Mouse (Mus musculus) CD4-positive helper T cell, adult 2 months (primary cell): ENCODE results near the gene Hist1h2be.
"Not testable (repeated sequence)": the region's sequence is repeated elsewhere in the genome, so short reads cannot be mapped to it uniquely, and the experiment has no call there.

Experiments
- DNase-seq: peaks from one replicate; pipeline ENCODE4 v3.0.0-alpha.2; 2012; ENCODE audit warnings: low read depth, missing footprints, low spot score

Gene Hist1h2be

DNA sequence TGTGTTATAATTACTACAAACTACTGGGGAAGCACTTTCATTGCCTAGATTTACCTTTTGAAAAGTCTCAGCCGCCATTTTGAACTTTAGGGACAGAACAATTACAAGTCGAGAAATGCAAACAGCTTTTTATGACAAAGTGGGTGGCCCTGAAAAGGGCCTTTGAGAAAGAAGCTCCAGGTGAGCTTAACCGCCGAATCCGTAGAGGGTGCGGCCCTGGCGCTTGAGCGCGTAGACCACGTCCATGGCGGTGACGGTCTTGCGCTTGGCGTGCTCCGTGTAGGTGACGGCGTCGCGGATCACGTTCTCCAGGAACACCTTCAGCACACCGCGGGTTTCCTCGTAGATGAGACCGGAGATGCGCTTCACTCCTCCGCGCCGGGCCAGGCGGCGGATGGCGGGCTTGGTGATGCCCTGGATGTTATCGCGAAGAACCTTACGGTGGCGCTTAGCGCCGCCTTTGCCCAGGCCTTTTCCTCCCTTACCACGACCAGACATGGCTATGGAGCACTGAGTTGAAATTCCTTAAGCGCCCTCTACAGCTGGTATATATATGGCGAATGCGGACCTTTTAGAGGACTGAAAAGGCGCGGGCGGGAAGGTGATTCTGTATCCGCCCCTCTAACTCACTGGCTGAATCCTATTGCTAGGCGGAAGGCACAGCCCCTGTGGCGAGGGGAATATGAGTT, 69.6 kb downstream of the Hist1h2be start, which contains the start of gene Hist1h4f:
TSS of gene Hist1h4f (minus strand) at position 503 of the 689 bp plus-strand sequence.
- DNase-seq: peak; percentile 89

- no peak for DNase-seq
Observed at GRCm38 (mm10) chr13:23550761-23551145, 70.2 kb downstream of the Hist1h2be start.

DNA sequence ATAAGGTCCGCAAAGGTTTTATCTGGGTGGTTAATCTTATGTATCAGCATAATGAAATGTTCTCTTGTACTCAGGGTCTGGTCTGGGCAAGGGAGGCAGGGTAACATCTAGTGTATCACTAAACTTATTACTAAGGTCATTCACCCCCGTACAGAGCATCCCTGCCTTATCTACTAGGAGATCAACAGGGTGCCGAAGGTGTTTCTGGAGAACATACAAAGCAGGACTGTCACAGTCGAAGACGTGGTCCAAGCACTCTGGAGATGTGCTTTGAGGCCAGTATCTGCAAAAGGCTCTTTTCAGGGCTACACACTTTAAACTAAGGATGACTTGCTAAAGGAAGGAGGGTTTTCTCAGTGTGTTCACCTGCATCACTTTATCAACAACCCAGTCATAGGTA, 74.2 kb downstream of the Hist1h2be start:
- no peak for DNase-seq

- DNase-seq: peak; percentile 47
Observed at GRCm38 (mm10) chr13:23544787-23545120, 76.2 kb downstream of the Hist1h2be start.

DNA sequence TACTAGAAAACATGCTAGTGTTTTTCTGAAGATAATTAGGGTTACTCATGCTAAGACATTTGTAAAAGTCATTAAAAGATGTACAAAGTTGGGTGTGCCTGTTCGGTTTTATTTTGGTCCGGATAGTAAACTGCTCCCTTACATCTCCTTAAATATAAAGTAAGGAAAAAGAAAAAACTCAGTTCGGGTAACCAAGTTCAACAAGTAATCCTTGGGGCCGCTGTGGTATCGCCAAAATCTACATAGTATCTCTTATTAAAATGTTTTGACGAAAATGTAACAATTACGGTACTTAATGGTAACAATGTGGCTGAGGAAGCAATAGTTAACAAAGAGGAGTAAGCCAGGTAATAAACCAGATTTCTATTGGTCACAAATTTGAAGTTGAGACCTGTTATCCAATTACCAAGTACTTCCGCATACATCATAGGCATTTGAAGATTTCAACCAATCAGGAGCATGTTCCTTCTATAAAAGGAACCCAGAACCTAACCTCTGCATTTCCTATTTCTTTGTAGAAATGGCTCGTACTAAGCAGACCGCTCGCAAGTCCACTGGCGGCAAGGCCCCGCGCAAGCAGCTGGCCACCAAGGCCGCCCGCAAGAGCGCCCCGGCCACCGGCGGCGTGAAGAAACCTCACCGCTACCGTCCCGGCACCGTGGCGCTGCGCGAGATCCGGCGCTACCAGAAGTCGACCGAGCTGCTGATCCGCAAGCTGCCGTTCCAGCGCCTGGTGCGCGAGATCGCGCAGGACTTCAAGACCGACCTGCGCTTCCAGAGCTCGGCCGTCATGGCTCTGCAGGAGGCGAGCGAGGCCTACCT, 76.7 kb downstream of the Hist1h2be start, which contains the start of gene Hist1h3f:
TSS of gene Hist1h3f (plus strand) at position 88 of the 822 bp plus-strand sequence.
- peak; percentile 95 for DNase-seq

DNA sequence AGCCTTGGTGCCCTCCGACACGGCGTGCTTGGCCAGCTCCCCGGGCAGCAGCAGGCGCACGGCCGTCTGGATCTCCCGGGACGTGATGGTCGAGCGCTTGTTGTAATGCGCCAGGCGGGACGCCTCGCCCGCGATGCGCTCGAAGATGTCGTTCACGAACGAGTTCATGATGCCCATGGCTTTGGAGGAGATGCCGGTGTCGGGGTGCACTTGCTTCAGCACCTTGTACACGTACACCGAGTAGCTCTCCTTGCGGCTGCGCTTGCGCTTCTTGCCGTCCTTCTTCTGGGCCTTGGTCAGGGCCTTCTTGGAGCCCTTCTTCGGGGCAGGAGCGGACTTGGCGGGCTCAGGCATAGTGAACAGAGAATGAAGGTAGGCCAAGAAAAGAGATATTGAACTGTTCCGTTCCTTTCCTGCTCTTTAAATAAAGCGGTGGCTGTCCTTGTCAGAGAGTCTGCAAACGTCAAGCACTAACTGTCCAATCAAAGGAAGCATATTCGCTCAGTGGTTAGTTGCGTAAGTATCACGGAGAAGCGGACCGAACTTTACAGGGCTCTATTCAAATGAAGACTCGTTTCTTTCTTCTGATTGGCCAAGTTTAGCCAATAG, 77.8 kb downstream of the Hist1h2be start, which contains the start of gene Hist1h2bh:
TSS of gene Hist1h2bh (minus strand) at position 394 of the 609 bp plus-strand sequence.
- DNase-seq: peak; percentile 95

DNA sequence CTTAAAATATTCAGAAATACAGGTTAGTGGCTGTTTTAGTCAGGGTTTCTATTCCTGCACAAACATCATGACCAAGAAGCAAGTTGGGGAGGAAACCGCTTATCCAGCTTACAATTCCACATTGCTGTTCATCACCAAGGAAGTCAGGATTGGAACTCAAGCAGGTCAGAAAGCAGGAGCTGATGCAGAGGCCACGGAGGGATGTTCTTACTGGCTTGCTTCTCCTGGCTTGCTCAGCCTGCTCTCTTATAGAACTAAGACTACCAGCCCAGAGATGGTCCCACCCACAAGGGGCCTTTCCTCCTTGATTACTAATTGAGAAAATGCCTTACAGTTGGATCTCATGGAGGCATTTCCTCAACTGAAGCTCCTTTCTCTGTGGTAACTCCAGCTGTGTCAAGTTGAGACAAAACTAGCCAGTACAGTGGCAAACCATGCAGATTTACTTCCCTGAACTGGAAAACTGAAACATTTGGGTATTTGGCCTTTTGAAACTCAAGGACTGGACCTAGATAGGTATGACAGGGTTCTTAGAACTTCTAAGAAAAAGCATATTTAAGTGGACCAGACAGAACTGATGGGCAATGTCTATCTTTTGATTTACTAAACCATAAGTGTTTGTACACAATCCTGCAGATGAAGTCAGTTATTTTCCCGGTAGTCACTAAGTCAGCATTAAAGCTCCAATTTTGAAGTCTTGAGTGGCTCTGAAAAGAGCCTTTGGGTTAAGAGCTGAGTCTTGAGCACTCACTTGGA, 78.5 kb downstream of the Hist1h2be start:
- DNase-seq: peak; percentile 22

DNA sequence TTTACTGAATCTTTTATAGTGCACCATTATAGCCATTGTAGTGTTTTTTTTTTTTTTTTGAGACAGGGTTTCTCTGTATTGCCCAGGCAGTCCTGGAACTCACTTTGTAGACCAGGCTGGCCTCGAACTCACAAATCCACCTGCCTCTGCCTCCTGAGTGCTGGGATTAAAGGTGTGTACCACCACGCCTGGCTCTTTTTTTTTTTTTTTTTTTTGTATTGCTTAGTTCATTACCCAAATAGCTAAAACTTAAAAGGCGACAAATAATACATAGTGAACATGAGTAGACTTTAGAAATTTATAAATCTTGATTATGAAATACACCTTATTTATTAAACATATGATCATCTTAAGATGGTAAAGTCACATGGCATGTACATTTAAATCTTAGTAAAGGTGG, 79.4 kb downstream of the Hist1h2be start:
- DNase-seq: no peak

DNA sequence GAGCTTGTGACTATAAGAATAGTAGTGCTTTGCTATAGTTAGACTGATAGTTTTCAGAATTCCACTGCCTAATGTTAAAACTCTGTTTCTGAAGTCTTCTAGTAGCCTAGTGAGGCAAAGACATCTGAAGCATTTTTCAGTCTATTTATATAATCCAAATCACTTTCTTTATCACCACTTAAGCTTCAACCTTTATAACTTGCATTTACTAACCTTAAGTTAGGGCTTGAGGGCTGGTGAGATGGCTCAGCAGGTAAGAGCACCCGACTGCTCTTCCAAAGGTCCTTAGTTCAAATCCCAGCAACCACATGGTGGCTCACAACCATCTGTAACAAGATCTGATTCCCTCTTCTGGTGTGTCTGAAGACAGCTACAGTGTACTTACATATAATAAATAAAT, 81.1 kb downstream of the Hist1h2be start:
- not testable (repeated sequence) for DNase-seq

GRCm38 (mm10) chr13:23538249-23538648, 82.7 kb downstream of the Hist1h2be start:
- no peak for DNase-seq

- no peak for DNase-seq
Observed at GRCm38 (mm10) chr13:23537006-23537710, 83.8 kb downstream of the Hist1h2be start.

DNA sequence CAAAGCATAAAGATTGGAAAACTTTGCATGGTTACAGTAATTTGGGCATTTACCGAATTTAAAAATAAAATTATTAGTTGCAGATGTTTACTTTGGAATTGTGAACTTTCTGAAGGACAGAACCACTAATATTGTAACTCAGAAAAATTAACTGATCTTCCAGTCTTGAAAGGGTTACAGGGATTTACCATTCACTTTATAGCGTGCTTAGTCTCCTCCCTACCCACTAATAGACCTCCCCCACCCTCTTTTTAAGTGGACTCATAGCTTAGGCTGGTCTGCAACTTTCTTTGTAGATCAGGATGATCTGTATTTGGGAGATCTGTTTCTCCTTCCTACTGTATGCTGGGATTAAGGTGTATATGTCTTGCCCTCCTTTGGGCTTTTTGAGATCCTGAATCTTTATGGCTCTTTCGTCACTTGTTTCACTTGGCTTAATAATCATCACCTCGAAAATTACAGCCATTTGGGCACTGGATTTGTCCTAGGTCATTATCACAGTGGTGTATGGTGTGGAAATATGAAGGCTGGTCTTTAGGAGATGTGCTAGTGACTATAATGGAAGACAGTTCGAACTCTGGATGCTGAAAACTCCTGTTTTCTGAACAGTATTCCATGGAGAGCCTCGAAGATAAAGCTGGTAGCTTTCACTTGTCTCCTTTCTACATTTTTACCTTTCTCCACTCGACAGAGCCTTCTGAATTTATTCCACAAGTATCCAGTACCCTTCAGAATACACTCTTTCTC, 84.7 kb downstream of the Hist1h2be start:
- DNase-seq: no peak

DNA sequence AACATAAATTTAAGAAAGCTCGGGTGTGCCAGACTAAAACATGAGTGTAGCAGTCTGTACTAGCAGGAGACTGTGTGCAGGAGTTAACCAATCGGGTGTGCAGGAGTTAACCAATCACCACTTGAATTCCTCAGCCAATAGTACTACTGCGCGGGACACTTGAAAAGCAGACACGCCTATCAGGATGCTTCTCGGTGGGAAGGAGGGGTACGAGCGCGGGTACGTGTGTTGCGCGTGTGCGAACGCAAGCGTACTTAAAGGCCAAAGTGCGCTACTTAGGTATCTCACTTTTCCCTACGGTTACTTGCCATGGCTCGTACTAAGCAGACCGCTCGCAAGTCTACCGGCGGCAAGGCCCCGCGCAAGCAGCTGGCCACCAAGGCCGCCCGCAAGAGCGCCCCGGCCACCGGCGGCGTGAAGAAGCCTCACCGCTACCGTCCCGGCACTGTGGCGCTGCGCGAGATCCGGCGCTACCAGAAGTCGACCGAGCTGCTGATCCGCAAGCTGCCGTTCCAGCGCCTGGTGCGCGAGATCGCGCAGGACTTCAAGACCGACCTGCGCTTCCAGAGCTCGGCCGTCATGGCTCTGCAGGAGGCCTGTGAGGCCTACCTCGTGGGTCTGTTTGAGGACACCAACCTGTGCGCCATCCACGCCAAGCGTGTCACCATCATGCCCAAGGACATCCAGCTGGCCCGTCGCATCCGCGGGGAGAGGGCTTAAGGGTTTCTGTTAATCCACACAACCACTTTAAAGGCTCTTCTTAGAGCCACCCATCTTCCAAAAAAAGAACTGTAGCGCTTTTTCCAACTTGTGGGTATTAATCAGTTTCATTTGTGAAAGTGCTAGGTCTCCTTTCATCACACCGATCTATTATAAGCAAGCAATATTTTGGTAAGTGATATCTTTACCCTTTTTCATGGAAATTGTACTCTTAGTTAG, 85.5 kb downstream of the Hist1h2be start, which contains the start of gene Hist1h3g:
TSS of gene Hist1h3g (plus strand) at position 286 of the 939 bp plus-strand sequence.
- DNase-seq: peak; percentile 91

DNA sequence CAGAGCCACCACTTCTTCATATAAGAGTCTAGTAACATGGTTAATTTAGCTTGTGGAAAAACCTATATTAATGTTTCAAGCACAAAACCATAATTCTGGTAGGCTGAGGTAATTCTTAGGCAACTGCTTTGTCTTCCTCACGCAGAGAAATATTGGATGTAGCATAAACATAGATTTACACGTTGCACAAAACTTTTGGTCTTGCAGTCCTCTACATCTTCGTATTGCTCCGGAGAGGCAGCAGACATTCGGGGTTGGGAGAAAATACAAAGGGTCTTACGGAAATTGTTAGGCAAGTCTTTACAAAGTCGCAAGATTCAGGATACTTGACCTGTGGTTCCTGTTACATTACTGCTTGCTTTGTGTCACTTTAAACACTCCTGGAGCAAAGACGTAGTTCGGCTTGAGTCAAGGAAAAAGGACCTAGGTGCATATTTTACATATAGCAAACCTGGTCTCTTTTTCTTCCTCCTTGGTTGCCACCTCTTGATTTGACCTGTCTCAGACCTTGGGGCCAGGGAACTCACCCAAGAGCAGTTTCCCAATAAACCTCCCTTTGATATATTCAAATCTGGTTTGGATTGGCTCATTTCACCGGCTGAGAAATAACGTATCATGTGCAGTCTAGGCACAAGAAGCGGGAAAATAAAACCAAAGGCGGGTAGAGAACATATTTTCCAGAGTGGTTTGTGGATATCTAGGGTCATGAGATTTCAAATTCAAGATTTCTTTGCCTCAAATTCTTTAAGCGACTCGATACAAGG, 86.4 kb downstream of the Hist1h2be start:
- DNase-seq: no peak
